Mouse (Mus musculus) urinary bladder, postnatal 4 days (tissue): Measurements from ENCODE around the gene Psmb6.
"Not testable (repeated sequence)": the region's sequence is repeated elsewhere in the genome, so short reads cannot be mapped to it uniquely, and the experiment has no call there.

Experiments
- DNase-seq, 2 experiments: peaks; one replicate each; pipeline ENCODE4 v3.0.0; 2021 to 2022; ENCODE audit warnings: low spot score in 2 of 2

The Psmb6 gene

DNA sequence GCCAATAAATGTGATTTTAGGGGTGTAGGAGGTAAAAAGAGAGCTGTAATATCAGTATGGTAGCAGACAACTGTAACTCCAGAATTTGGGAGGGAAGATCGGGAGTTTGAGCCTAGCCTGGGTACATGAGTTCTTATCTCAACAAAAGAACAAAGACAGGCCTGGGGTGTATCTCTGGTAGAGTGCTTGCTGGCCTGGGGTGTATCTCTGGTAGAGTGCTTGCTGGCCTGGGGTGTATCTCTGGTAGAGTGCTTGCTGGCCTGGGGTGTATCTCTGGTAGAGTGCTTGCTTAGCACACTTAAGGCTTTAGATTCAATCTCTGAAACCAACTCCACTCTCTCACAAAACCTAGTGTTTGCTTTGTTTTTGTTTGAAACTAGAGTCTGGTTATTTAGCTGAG lies 45.4 kb downstream of the Psmb6 start:
- not testable (repeated sequence) for DNase-seq

DNA sequence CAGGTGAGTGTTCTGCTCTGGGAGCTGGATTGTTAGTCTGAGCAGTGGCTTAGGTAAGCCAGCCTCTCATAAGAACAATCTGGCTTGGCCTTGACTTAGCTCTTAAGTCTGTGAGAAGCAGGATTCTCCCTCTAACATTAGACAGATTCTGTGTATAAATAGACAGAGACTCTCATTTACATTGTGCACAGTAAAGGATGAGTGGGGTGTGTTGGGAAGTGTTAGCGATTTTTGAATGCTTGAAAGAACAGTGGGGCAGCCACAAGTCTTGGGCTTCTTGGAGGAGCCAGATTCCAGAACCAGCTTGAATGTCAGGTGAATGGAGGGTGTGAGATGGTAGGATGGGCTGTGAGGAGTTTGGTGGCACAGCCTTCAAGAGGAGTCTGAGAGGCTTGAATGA lies 46.5 kb downstream of the Psmb6 start:
- no peak for DNase-seq

DNA sequence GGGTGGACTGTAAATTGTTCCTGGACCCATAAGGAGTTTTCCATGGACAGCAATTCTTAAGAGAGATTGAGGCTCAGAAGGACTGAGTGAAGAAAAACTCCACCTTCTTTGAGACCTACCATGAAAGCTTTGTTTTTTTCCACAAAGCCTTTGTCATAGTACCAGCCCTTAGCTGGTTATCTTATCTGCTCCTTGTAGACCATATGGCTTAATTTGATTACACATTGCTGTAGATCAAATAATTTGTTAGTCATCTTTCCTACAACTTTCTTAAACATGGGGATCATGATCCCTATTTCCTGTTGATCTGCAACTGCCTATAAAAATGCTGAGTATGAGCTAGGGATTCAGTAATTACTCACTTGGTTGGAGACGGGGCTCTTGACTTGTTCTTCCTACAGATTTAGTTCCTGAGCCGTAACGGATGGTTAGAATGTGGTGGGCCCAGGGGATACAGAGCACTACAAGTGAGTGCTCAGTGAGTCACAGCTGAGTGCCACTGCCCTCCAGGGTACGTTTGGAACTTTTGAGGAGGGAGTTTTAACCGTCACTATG lies 47.3 kb downstream of the Psmb6 start:
- no peak for DNase-seq

DNA sequence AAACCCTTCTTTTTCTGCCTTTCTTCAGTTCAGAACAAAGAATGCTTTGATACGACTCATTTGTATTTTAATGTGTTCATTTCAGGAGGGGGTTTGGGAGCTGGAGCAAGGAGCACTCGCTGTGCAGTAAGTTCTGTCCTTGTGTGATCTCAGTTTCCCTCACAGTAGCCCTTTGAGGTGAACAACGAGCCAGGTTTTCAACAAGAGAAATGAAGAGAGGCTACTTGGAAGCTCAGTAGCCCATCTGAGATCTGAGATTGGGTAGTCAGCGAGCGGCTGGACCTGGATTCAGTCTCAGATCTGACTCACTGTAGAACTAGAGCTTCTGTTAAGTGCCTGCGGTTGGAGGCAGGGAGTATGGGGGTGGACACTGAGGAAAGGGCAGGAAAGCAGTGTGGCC lies 48.7 kb downstream of the Psmb6 start:
- no peak for DNase-seq

DNA sequence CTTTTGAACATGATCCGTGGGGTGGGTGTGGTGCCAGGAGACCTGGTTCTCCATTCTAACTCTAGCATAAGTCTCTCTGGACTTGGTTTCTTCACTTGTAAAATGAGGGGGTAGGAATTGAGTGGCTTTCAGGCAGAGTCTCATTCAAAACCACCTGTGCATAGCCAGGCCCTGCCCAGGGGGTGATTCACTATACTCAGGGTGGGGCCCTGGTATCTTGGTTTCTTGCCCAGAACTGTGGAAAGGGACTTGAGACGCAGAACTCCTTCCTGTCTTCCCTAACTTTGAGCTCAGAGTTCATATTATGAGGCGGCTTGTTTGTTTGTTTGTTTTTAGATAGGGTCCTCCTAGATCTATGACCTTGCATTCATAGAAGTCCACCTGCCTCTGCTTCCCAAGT lies 52.0 kb downstream of the Psmb6 start:
- DNase-seq = no peak
